Mouse (Mus musculus): ENCODE measurements around the gene Prr5l. TPM values are rescaled to one million over a fixed set of nuclear protein-coding genes. Genes with fewer than 3 reads are reported as not detected.
A peak's percentile ranks its signal among the peaks of the same experiment; 100 is the strongest.
"Not testable (repeated sequence)": the region's sequence is repeated elsewhere in the genome, so short reads cannot be mapped to it uniquely, and the experiment has no call there.

The Prr5l gene
- polyA plus RNA-seq, 1 experiment from 2014 or later: 3.8 TPM

- H3K27me3 ChIP-seq (ENCODE audit: control insufficient read depth, insufficient read depth, low read length): no peaks in the 10 kb centered on the region
- TF ChIP-seq CTCF (IDR thresholded peaks at IDR 0.05; ENCODE audit: low read depth) (no peak), EP300 (optimal IDR thresholded peaks at IDR 0.05) (no peak)
- H3K9me3 ChIP-seq (ENCODE audit: control insufficient read depth, low read length): no peaks in the 10 kb centered on the region
- H3K4me2 ChIP-seq (replicated peaks; ENCODE audit: low read depth): no peak overlapping the region
- no peak overlapping the region for H3K9ac ChIP-seq (ENCODE audit: low read length)
- DNase-seq (ENCODE audit: low spot score) (no peak), ATAC-seq (ENCODE audit: low FRiP score, low TSS enrichment) (no peak)
- H3K4me3 ChIP-seq (ENCODE audit: low read depth, low read length): no peak overlapping the region
- H3K27ac ChIP-seq (replicated peaks): no peak overlapping the region
- WGBS: 88% methylated on average over 6 of the region's 6 CpGs
- H3K4me1 ChIP-seq (replicated peaks; ENCODE audit: control insufficient read depth, insufficient read depth): no peaks in the 10 kb centered on the region
- H3K36me3 ChIP-seq (ENCODE audit: control insufficient read depth, insufficient read depth, low read length): no peaks in the 10 kb centered on the region
Measured at GRCm38 (mm10) chr2:101752979-101753378, 129.8 kb downstream of the Prr5l start.

GRCm38 (mm10) chr2:101752402-101752801 lies 130.4 kb downstream of the Prr5l start:
- no peaks in the 10 kb centered on the region for H3K36me3 ChIP-seq (ENCODE audit: control insufficient read depth, insufficient read depth, low read length)
- TF ChIP-seq CTCF (IDR thresholded peaks at IDR 0.05; ENCODE audit: low read depth): no peak
- no peak for TF ChIP-seq EP300 (optimal IDR thresholded peaks at IDR 0.05)
- H3K4me1 ChIP-seq (replicated peaks; ENCODE audit: control insufficient read depth, insufficient read depth): no peaks in the 10 kb centered on the region
- ATAC-seq (ENCODE audit: low FRiP score, low TSS enrichment) (no peak), DNase-seq (ENCODE audit: low spot score) (no peak)
- no peak overlapping the region for H3K9ac ChIP-seq (ENCODE audit: low read length)
- H3K4me2 ChIP-seq (replicated peaks; ENCODE audit: low read depth): no peak overlapping the region
- no peak overlapping the region for H3K4me3 ChIP-seq (ENCODE audit: low read depth, low read length)
- H3K27ac ChIP-seq (replicated peaks): no peak overlapping the region
- no peaks in the 10 kb centered on the region for H3K27me3 ChIP-seq (ENCODE audit: control insufficient read depth, insufficient read depth, low read length)
- WGBS: 72% methylated on average over 7 of the region's 7 CpGs
- H3K9me3 ChIP-seq (ENCODE audit: control insufficient read depth, low read length): no peaks in the 10 kb centered on the region

DNA sequence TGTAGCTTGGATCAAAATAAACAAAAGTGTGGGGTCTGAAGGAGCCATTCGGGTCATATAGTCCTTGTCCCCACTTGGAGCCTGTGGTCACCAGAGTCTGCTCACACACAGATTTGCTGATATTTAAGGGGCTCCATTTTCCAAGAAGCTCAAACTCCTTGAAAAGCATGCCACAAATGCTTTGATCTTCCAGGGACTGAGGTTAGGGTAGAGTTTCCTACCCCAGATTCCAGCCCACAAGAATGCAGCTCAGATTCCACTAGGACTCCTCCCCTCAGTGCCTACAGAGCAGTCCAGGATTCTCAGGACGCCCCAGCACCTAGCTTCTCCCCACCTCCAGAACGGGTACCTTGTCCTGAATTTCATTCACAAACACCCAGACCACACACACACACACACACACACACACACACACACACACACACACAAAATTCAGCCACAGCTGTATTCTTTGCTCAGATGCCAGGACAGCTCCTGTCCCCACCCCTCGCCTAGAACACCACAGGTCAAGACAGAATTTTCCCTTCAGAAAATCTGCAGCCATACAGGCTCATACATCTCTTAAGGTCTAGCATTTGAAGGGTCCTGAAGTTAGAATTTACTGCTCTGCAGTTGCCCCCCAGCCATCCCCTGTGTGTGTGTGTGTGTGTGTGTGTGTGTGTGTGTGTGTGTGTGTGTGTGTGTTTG lies 131.4 kb downstream of the Prr5l start:
- no peak overlapping the region for H3K27ac ChIP-seq (replicated peaks)

GRCm38 (mm10) chr2:101746537-101746936 lies 136.3 kb downstream of the Prr5l start:
- WGBS: 71% methylated on average over 7 of the region's 7 CpGs
- H3K36me3 ChIP-seq (ENCODE audit: control insufficient read depth, insufficient read depth, low read length): no peaks in the 10 kb centered on the region
- TF ChIP-seq CTCF (IDR thresholded peaks at IDR 0.05; ENCODE audit: low read depth) (no peak), EP300 (optimal IDR thresholded peaks at IDR 0.05) (no peak)
- no peak overlapping the region for H3K27ac ChIP-seq (replicated peaks)
- H3K4me2 ChIP-seq (replicated peaks; ENCODE audit: low read depth): no peak overlapping the region
- ATAC-seq (ENCODE audit: low FRiP score, low TSS enrichment) (no peak), DNase-seq (ENCODE audit: low spot score) (no peak)
- no peaks in the 10 kb centered on the region for H3K9me3 ChIP-seq (ENCODE audit: control insufficient read depth, low read length)
- no peaks in the 10 kb centered on the region for H3K4me1 ChIP-seq (replicated peaks; ENCODE audit: control insufficient read depth, insufficient read depth)
- H3K27me3 ChIP-seq (ENCODE audit: control insufficient read depth, insufficient read depth, low read length): no peaks in the 10 kb centered on the region
- H3K4me3 ChIP-seq (ENCODE audit: low read depth, low read length): no peak overlapping the region
- H3K9ac ChIP-seq (ENCODE audit: low read length): no peak overlapping the region

More for the DNA sequence above, 131.4 kb downstream of the Prr5l start:
- TF ChIP-seq CTCF (IDR thresholded peaks at IDR 0.05; ENCODE audit: low read depth): no peak
- no peak for TF ChIP-seq EP300 (optimal IDR thresholded peaks at IDR 0.05)
- Histone ChIP-seq H3K9me3 (ENCODE audit: control insufficient read depth, low read length) (no peaks in the 10 kb centered on the region), H3K27me3 (ENCODE audit: control insufficient read depth, insufficient read depth, low read length) (no peaks in the 10 kb centered on the region), H3K4me1 (replicated peaks; ENCODE audit: control insufficient read depth, insufficient read depth) (no peaks in the 10 kb centered on the region), H3K4me2 (replicated peaks; ENCODE audit: low read depth) (no peak overlapping the region), H3K36me3 (ENCODE audit: control insufficient read depth, insufficient read depth, low read length) (no peaks in the 10 kb centered on the region), H3K4me3 (ENCODE audit: low read depth, low read length) (no peak overlapping the region), H3K9ac (ENCODE audit: low read length) (no peak overlapping the region)
- DNase-seq (ENCODE audit: low spot score) (no peak), ATAC-seq (ENCODE audit: low FRiP score, low TSS enrichment) (no peak)
- 18% methylated on average over 4 of the region's 4 CpGs for WGBS

DNA sequence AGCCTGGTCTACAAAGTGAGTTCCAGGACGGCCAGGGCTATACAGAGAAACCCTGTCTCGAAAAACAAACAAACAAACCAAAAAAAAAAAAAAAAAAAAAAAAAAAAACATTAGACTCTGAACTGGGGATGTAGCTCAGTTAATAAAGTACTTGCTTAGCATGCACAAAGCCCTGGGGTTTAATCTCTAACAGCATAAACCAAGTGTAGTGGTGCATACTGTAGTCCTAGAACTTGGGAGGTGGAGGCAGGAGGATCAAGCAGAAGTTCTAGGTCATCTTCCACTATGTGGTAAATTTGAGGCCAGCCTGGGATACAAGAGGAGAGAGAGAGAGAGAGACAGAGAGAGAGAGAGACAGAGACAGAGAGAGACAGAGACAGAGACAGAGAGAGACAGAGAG lies 137.2 kb downstream of the Prr5l start:
- H3K4me2 ChIP-seq (replicated peaks; ENCODE audit: low read depth); H3K36me3 ChIP-seq (ENCODE audit: control insufficient read depth, insufficient read depth, low read length); H3K27me3 ChIP-seq (ENCODE audit: control insufficient read depth, insufficient read depth, low read length); DNase-seq (ENCODE audit: low spot score); ATAC-seq (ENCODE audit: low FRiP score, low TSS enrichment); H3K9me3 ChIP-seq (ENCODE audit: control insufficient read depth, low read length); H3K9ac ChIP-seq (ENCODE audit: low read length); H3K4me1 ChIP-seq (replicated peaks; ENCODE audit: control insufficient read depth, insufficient read depth); H3K4me3 ChIP-seq (ENCODE audit: low read depth, low read length); H3K27ac ChIP-seq (replicated peaks): not testable (repeated sequence)
- WGBS: 71% methylated on average over 2 of the region's 2 CpGs

DNA sequence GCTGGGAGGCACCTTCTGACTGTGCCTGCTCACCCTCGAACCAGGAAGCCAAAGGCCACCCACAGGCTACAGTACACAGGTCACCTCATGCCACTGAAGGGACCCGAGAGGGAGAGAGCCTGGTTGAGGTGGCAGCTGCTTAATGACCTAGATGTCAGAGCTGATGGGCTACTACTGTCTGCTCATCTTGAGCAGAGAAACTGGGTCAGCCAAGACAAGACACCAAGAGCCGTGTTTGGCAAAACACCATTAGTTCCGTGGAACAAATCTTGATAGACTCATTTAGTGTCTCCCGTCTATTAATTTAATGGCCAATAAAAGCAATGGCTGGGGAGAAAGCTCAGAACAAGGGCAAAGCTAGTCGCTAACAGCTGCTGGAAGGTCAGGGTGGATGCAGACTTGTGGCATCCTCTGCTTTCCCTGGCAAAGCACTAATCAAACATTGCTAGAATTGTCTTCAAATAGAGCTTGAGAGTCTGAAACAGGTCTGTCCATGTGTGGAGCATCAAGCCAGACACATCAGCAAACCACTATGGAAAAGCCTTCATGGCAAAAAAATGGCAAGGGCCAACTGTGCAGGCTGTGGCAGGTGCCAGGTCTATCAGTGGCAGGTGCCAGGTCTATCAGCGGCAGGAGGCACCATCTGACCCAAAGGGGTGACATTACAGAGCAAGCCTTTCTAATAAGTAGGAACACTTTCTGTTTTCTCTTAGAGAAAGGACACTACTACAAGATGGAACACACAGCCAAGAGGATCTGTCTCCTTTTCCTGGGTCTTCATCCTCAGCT lies 140.6 kb downstream of the Prr5l start:
- DNase-seq (ENCODE audit: low spot score) (no peak), ATAC-seq (ENCODE audit: low FRiP score, low TSS enrichment) (peak; percentile 45; the same call in 1 of the 2 replicates)
- Histone ChIP-seq H3K4me3 (ENCODE audit: low read depth, low read length) (no peak overlapping the region), H3K27ac (replicated peaks) (no peak overlapping the region), H3K27me3 (ENCODE audit: control insufficient read depth, insufficient read depth, low read length) (no peaks in the 10 kb centered on the region), H3K9me3 (ENCODE audit: control insufficient read depth, low read length) (no peaks in the 10 kb centered on the region), H3K4me1 (replicated peaks; ENCODE audit: control insufficient read depth, insufficient read depth) (no peaks in the 10 kb centered on the region), H3K4me2 (replicated peaks; ENCODE audit: low read depth) (no peak overlapping the region), H3K9ac (ENCODE audit: low read length) (no peak overlapping the region), H3K36me3 (ENCODE audit: control insufficient read depth, insufficient read depth, low read length) (no peaks in the 10 kb centered on the region)
- TF ChIP-seq CTCF (IDR thresholded peaks at IDR 0.05; ENCODE audit: low read depth): no peak
- no peak for TF ChIP-seq EP300 (optimal IDR thresholded peaks at IDR 0.05)
- WGBS: 68% methylated on average over 7 of the region's 7 CpGs
